Mouse (Mus musculus): ENCODE results near the gene Prkcb.

Prkcb gene

DNA sequence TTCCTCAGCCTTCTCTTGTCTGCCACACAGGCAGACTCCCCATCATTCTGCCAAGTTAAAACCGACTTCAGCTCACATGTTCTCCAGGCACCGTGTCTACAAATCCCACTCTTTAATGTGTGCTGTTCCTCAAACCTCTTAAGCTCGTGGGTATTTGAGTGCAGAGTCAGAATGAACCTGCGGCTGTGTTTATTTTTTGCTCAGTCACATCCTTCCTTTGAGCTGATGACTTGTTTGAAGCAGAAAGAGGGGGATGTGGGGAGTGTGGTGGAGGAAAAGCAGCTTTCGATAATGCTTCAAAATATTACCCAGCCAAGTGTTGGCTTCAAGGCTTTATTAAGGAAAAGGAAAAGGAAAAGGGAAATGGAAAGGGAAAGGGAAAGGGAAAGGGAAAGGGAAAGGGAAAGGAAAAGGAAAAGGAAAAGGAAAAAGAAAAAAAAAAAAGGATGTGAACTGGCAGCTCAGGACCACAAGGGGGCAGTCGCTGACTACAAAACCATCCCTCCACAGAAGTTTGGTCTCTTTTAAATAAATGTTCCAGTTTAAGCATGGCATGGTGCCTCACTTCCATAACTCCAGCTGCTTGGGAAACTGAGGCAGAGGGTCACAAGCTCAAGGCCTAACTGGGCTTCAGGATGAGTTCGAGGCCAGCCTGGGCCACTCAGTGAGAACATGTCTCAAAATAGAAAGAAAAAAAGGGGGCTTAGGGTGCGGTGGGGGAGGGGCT, 177.4 kb downstream of the Prkcb start:
- DNase-seq (ENCODE audit: low spot score in 2 of 2), result no peak

DNA sequence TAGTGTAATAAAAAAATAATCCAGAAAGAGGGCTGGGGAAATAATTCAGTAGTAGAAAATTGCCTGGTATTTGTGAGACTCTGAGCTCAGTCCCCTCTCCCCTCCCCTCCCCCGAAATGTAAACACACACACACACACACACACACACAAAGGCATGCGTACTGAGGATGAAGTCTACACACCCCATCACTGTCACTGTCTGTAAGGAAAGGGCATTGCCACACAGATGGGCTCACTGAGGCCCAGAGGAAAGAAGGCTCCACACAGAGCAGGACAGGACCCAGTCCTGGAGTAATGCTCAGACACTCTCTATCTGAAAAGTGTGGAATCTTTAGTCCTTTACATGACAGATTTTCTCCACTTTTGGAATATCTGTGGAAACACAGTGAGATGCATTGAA, 178.2 kb downstream of the Prkcb start:
- no peak for DNase-seq (ENCODE audit: low spot score in 2 of 2)

DNA sequence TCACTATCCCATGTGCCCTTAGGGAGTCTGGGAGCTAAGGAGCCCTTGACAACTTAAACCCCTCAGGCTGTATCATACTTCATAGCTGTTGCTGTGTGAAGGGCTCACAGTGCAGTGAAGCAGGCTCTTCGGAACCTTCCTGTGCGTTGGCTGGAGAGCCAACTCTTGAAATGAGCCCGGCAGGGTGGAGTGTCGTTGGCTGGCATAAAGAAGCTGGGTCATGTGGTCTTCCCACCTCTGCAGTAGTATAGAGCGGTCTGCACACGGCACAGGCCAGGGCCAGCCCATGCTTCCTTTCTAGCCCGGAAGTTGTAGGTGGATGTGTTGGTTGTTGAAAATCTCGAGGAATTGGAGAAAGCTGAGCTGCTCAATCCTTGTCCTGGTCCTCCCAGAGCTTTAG, 179.3 kb downstream of the Prkcb start:
- DNase-seq (ENCODE audit: low spot score in 2 of 2), result no peak

DNA sequence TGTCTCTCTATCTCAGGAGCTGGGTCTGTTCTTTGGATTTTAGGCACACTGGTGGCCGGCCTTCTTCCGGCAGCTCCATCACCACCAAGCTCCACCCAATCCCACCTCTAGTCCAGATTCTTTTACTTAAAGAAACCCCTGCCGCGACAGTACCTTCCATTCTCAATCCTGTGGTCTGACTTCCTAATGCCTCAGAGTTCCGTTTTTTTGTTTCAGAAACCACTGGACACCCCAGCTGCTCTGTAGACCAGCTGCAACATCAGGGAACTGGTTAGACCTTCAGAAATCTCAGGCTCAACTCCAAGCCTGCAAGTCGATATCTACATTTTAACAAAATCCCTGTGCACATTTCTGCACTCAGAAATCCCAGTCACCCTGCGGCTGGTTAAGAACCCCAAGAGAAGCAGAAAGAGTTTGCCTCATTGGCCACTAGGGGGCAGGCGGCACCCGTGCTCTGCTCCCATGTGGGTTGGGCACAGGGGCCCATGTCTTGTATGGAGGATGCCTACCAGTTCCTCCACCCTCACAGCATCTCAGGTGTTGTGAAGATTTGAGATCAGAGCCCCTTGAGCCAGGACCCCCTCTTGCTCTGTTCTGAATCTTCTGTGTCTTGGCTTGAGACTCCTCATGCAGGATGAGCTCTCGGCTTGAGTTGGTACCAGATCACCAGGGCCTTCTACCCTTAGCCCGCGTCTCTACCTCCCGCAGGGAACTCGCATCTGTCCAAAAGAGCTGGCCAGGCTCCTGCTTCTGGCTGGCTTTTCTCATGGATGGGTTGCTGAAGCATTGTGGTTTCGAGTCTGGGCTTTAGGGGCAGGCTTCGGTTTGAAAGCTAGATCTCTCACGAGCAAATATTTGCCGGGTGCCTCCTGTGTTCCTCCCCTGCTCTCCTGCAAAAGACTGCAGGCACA, 182.1 kb downstream of the Prkcb start:
- DNase-seq (ENCODE audit: low spot score in 2 of 2), result peak; percentile 30 to 78

DNA sequence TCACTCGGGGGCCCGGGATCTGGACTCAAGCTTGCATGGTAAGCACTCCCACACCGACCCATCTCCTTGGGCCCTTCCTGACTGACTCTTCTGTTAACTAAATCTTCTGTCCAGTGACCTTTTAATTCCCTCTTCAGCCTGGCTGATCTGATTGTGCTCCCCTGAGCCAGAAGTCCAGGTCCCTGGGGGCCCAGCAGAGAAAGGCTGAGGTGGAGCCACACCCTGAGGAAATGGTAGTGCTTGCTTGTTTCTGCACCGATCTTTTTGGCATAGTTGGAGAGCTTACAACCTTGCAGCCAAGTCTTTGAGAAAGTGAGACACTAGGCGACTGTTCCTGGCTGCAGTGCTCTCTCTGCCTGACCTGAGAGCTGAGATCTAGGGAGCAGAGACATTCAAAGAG, 183.7 kb downstream of the Prkcb start:
- DNase-seq (ENCODE audit: low spot score in 2 of 2), result no peak

GRCm38 (mm10) chr7:122475038-122475437, 186.5 kb downstream of the Prkcb start:
- no peak for DNase-seq (ENCODE audit: low spot score in 2 of 2)

DNA sequence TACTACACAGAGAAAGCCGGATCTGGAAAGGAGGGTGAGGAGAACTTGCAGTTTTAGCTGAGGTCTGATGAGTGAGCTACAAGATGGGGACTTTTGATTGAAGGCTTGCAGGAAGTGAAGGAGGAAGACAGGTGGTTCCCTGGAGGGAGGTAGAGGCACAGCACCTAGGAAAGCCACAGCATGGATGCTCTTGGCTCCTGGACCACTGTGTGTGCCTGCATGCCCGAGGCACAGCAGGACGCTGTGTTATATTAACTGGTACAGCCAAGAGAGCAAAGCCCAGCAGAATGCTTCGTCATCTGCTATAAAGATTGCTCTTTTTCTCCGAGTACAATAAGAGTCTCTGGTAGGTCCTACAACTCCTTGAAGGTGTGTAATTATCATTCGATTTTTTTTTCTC, 188.1 kb downstream of the Prkcb start:
- DNase-seq (ENCODE audit: low spot score in 2 of 2), result no peak

GRCm38 (mm10) chr7:122477118-122477517, 188.6 kb downstream of the Prkcb start:
- no peak for DNase-seq (ENCODE audit: low spot score in 2 of 2)

- no peak for DNase-seq (ENCODE audit: low spot score in 2 of 2)
These were observed 189.3 kb downstream of the Prkcb start for GRCm38 (mm10) chr7:122477566-122478564.

DNA sequence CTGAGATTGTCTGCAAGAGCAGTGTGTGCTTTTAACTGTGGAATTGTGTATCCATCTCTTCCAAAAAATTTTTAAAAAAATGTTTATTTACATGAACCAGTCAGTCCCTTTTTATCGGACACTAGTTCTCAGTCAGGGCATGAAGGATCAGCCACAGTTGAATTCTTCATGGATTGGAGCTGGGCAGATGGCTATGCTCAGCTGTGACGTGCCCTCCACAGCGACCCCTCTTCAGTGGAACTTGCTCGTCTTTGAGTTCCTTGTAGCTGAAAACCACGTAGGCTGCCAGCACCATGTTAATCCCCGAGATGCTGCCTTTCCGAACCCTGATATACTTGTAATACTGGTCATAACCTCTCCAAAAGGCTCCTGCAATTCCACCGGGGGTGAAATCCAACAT, 195.4 kb downstream of the Prkcb start:
- no peak for DNase-seq (ENCODE audit: low spot score in 2 of 2)

GRCm38 (mm10) chr7:122487929-122488571, 199.5 kb downstream of the Prkcb start:
- DNase-seq (ENCODE audit: low spot score in 2 of 2), result no peak

DNA sequence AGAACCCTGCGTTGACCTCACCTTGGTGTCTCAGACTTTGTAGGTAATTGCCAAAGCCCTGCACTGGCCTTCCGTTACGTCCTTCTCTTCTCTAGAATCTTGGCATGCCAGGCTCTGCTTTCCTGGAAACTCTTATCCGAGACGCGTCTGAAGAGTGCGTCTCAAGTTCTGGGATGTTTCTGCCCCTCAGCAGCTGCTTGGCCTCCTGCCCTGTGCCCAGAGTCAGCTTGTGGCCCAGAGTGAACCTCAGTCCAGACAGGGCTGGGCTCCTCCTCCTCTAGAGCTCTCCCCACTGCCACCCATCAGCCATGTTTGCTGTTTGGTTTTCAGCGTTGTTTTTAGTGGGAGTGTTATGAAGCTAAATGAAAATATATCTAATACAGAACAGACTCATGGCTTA, 203.5 kb downstream of the Prkcb start:
- no peak for DNase-seq (ENCODE audit: low spot score in 2 of 2)

- no peak for DNase-seq (ENCODE audit: low spot score in 2 of 2)
These were observed 204.4 kb downstream of the Prkcb start for GRCm38 (mm10) chr7:122492936-122493335.

DNA sequence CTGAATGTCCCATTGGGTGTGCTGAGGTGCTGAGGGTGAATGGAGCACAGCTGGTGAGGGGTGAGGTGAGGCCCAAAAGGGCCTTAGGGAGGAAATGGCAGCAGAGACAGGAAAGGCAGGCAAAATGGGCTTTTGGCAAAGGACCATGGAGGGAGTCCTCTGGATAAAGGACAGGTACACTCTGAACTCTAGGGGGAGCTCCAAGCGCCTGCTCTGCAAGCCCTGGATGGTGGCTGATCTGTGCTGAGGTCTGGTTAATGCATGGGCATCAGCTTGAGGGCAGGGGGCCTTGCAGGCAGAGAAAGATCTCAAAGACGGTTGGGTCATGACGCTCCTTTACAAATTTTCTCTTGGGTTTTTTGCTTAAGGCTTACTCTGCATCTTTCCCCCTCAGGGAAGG, 205.5 kb downstream of the Prkcb start:
- DNase-seq (ENCODE audit: low spot score in 2 of 2), result peak in 1 of 2 experiments; percentile 59

DNA sequence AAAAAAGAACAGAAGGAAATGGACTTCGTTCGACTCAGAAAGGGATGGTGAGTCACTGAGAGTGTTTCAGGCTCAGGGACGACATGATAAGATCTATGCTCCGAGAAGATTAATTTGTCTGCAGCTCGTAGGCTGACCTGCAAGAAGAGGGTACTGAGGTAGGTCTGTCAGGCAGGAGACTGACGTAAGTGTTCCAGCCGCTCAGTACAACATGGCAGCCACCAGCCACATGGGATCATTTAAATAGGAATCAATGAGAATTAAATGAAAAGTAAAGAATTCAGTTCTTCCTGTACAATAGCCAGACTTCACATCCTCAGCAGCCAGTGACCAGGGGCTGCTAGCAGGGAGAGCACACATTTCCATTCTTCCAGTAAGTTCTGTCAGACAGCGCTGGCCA, 209.0 kb downstream of the Prkcb start:
- DNase-seq (ENCODE audit: low spot score in 2 of 2), result no peak

DNA sequence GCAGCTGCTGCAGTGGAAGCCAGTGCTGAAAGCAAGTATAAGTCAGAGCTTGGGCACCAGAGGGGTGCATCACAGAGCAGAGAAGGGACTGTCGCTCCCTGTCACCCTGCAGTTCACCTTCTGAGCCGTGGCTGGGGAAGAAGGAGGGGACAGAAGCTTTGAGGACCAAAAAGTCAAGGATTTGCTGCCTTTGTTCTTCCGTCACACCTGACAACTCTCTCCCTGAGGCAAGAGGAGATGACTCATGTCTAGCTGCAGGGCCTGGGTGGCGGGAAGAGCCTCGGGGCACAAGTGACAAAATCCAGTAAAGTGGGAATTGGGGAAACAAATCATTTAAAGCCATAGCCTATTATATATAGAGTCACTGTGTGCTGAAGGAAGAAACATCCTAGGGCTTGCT, 209.9 kb downstream of the Prkcb start:
- DNase-seq (ENCODE audit: low spot score in 2 of 2), result no peak

DNA sequence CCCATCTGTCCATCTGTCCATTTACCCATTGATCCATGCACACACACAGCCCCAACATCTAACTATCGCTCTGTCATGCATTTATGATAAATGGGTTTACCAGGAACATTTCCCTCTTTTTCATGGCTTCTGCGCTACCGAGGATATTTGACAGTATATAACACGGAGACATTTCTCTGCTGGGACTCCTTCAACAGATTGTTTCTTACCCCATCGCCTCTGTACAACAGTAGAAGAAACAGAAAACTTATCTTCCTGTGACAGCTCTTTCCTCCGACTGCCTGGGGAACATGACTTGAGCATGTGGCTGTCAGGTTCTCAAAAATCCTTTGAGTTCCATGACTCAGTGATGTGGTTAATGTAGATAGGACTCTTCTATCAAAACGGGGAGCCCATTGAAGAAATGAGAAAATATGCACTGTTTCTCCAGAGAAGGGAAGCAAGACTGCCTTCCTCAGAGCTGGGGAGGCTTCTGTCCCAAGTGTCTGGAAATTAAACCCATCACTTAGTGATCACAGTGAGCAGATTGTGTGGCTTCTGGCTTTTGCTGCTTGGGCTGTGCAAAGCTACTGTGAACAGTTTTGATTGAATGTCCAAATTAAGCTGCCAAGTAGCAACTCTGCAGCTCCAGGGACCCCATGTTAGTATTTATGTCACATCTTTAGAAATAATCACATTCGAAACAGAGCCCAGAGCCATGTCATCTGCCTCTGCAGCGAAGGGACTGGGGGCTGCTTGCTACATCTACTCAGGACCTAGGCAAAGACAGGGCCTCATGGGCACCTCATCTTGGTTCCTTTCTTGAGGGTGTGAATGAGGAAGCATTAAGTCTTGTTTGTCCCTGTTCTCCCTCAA, 211.4 kb downstream of the Prkcb start:
- no peak for DNase-seq (ENCODE audit: low spot score in 2 of 2)

- no peak for DNase-seq (ENCODE audit: low spot score in 2 of 2)
These were observed 217.9 kb downstream of the Prkcb start for GRCm38 (mm10) chr7:122506467-122506866.

- DNase-seq (ENCODE audit: low spot score in 2 of 2), result no peak
These were observed 221.4 kb downstream of the Prkcb start for GRCm38 (mm10) chr7:122509903-122510302.

DNA sequence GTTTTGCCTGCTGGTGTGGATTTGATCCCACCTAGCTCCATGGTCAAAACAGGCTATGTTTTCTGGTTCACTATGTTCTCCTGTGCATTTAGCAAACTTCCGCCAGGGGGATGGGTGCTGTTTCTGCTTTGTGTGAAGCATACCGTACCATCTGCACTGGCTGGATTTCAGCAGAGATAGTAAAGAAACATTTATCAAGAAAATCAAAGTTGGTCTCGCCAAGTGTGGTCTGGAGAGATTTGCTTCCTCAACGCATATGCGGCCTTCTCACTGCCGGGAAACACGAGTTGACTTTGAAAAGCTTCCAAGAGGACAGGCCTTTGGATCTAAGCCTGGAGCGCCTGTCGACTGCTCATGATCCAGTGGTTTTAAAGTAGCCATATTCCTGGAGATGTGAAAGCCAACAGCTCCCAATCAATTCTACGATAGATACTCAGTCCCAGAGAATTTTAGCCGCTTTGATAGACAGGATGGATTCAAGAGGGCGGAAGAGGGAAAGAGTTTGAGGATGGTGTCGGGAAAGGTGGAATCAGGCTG, 223.9 kb downstream of the Prkcb start:
- no peak for DNase-seq (ENCODE audit: low spot score in 2 of 2)

All from urinary bladder, postnatal 4 days (tissue).